Mouse (Mus musculus) induced T-regulatory cell, adult 2 months (primary cell): ENCODE data around the gene Vps33b.
"Not testable (repeated sequence)": the region's sequence is repeated elsewhere in the genome, so short reads cannot be mapped to it uniquely, and the experiment has no call there.

ENCODE experiments used
- DNase-seq: peaks from one replicate; pipeline ENCODE4 v3.0.0-alpha.2; 2012; ENCODE audit warnings: low read depth

The Vps33b gene

DNA sequence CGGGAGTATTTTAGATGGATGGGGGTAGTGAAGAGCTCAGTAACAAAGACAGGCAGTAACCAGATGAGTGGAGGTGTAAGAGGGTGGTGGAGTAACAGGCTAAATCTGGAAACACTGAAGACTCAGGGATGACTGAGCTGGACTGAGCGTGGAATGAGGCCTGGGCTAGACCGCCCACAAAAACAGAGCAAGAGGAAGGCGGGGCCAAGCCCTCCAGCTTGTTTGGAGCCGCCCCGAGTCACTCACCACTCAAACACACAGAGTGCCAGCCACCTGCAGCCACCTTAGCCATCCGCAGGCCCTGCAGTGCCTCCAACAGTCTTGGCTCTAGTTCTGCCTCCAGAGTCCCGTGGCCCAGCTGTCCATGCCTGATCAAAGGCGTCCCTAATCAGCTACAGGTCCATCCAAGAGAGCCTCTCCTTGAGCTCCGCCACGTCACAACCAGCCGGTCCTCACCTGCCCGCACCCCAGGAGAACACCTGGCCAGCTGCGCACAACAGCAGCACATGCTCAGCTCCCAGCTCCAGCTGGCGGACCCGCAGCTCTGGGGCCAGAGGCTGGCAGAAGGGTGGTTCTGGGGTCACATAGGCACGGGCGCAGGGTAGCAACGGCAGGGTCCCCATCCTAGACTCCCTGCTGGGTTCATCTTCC is 50.5 kb downstream of the Vps33b start:
- no peak for DNase-seq

DNA sequence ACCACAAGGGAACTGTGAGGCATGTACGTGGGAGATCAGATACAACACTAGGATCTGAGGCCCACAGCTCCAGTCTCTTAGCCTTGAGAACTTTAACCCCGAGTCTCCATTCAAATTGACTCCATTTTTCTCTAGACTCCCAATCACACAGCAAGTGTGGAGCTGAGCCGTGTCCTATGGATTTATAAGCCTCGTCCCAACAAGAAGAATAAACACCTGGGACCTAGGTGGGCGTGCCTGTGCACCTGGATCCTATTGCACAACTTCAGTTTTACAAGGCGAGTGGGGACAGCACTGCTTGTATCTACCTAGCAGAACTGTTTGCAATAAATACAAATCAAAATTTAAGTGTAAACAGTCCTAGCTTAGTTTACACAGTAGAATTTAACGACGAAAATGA is 53.9 kb downstream of the Vps33b start:
- peak; percentile 32 for DNase-seq

DNA sequence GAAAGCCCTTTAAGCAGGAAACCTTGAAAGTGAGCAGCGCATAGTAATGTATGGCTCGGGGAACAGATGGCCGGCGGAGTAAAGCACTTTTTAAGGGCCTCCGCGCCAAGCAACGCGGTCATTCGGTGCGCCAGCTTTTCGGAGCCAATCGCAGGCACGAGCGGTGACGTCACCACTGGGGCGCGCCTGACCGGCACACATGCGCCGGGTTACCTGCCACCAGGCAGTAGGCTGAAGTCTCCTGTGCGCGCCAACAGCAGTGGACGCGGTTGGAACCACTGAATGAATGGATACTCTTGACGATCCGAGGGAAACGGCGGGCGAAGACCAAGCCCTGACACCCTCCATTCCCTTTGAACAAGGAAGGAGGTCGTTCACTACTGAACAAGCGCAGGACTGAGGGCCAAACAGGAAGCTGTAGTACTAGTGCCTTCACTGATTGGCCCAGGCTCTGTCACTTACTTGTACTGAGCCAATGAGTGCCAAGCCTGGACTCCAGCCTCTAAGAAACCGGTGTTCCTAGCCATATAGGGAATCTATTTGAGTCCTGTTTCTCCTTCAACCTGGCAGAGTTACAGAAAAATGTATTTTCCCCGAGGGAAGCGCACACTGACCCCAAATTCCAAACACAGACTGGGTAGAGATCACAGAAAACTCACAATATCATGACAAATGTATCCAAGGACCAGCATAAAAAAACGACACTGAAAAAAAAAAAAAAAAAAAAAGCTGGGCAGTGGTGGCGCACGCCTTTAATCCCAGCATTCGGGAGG is 54.8 kb downstream of the Vps33b start, which contains the start of gene Rccd1:
Rccd1 (minus strand) TSS at position 412 of the 773 bp plus-strand sequence.
- peak; percentile 96 for DNase-seq

DNA sequence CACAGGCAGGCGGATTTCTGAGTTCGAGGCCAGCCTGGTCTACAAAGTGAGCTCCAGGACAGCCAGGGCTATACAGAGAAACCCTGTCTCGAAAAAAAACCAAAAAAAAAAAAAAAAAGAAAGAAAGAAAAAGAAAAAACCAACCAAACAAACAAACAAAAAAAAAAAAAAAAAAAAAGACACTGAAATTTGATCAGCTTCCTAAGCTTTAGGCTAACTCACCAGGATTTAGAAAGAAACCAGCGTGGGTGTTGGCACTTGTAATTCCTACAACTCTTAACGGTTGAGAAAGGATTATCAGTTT is 55.3 kb downstream of the Vps33b start:
- DNase-seq: not testable (repeated sequence)

DNA sequence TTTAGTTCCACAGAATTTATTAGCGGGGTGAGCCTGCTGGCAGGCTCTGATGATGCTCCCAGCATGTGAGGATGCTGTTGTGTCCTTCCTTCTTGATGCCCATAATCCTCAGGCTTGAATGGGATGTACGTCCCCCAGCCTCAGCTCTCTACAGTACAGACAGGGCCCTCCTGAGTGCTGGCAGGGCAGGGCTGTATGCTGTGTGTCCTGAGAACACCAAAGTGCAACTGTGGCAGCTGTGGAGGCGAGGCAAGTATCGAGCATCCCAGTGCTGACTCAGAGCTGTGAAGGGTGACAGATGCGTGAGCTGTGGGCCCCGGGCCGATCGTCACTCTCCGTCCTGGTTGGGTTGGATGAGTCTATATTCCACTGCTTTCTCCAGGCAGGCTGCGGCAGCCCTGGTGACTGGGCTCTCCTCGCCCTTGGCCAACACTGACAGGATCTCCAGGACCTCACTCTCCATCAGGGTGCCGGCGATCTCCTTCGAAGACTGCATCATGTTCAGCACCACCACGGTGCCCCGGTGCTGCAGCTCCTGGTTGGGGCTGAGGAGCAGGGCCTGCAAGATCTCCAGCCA is 55.9 kb downstream of the Vps33b start:
- no peak for DNase-seq

DNA sequence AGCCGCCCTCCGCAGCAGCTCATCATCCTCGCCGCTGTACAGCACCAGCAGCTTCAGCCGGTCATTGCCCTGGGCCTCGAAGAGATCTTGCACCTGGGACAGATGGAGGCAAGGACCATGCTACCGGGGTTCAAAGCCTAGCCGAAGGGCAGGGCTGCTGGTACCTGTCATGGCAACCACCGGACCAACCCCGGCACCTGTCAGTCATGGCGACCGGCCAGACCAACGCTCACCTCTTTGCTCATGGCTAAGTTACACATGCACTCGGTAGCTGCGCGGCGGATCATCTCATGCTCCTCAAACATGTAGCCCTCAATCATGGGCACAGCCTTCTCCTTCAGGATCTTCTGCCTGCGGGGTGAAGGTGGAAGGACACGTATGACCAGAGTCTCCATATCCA is 56.6 kb downstream of the Vps33b start:
- DNase-seq: no peak

DNA sequence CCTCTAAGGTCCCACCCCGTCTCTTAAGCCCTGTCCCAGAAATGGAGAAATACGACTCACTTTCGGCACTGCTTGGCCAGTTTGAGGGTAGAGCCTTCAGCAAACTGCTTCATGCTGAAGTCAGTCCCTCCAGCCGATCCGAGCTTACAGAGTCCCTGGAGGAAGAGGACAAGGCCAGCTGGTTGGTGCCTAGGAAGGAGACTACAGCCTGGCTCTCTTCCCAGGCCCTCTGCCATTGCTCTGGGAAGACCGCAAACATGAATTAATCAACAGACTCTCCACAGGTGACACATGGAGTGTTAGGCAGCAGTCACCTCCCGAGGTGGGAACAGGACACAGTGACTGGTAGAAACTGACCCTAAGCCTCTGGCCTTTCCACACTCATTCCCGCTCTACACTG is 60.8 kb downstream of the Vps33b start:
- DNase-seq: no peak

DNA sequence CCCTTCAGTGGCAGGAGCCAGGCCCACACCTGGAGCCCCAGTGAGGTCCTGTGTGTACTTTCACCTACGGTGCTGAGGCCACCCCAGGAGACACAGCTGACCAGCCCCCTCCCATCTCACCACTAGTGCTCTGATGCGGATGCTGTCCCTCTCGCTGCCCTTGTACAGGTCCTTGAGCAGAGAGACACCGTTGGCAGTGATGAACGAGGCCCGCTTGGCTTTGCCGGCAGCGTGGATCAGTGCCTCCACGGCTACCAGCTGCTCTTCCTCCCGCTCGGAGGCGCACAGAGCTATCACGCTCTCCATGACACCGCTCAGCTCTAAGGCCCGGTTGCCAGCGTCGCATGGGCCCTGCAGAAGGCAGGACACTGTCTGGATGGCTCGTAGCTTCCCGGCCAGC is 62.0 kb downstream of the Vps33b start:
- DNase-seq: no peak

DNA sequence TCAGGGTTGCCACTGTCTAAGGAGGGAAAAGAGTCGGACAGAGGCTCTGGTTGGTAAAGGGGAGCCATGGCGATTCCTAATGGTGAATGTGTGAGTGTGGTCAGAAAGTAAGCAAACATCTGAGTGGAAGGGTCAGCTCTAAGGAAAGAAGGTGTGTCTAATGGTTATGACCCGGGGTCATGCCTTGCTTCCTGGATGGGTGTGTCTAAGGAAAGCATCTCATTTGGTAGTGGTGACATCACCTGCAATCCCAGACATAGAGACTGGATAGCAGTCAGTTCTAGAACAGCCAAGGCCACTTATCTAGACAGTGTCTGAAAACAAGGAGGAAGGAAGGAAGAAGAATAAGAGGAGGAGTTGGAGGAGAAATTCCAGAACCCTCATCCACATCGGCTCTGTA is 65.4 kb downstream of the Vps33b start:
- DNase-seq: no peak

DNA sequence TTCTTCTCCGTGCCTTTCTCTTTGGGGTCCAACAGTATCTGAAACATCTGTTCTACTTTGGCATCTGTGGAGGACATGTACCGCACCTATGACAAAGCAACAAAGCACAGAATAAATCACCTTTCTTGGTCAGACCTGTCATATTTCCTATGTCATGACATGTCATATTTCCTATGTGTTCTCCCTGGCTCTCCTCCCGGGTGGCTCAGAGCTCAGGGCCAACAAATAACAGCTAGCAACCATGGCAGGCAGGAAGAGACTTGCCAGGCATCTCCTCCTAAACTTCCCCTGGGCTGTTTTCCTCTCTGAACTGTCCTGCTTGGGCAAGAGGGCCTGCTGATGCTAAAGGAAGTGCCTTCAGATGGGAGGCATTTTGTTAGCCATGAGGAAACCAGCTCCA is 67.5 kb downstream of the Vps33b start:
- DNase-seq: no peak

DNA sequence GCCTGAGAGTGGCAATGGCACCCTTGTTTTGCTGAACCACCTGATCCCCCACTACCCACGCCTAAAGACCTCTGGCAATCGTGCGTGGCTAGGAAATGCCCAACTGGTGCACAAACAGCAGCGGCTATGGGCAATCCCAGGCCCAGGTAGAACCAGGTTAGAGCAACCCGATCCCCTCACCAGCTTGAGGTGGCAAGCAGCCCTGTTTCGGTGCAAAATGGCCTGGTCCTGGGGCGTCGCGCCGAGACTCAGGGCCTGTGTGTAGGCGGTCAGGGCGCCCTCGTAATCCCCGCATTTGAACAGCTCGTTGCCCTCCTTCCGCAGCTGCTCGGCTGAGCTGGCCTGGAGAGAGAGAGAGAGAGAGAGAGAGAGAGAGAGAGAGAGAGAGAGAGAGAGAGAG is 69.9 kb downstream of the Vps33b start:
- DNase-seq: peak; percentile 69

DNA sequence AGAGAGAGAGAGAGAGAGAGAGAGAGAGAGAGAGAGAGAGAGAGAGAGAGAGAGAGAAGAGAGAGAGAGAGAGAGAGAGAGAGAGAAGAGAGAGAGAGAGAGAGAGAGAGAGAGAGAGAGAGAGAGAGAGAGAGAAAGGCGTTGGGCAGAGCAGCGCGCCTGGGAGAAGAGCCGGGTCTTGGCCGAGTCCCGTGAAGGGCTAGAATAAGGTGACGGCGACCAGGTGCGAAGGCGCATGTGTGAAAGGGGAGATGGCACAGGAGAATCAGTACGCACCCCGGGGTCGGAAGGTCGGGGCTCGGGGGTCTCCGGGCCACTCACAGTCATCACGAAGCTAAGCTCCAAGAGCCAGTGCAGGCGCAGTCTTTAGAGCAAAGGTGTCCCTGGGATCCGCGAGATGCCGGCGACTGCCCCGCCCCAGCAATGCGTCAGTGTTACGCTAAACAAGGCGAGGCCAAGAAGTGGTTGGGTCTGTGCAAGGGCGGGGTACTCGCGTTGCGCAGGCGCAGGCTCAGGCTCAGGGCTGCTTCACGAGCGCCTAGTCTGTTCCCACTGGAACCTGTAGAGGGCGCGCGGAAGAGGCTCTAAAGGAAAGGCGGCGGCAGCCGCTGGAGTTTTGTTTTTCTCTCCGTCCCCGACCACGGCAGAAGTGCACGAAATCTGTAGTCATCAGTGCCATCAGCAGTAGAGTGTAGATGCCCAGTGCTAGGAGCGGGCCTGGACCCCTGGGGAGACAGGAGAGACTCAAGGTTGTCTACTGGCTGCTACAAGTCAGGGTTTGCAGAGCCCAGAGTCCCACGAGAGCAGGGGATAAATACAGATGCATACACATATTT is 70.6 kb downstream of the Vps33b start:
- DNase-seq: peak; percentile 100

DNA sequence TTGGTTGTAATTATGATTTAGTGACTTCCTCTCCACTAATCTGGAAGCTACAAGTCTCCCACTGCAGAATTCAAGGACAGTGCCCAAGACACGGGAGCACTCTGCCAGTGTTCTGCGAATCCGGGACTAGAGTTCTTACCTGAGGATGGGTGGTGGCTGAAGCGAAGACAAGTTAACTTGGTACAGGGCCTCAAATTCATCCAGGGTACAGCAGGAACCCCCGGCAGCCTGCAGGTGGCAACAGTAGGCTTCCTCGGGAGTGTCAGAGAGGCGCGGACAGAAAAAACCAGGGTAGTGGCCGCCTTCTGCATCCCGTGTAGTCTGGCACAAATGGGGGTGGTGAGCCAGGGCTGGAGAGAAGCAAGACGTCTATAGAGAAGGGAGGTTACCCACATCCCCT is 71.3 kb downstream of the Vps33b start, which contains the start of gene Unc45a:
Unc45a (minus strand) TSS at position 213 of the 400 bp plus-strand sequence.
- peak; percentile 90 for DNase-seq
